Mouse (Mus musculus): Measurements from ENCODE around the gene Olfr1420.

- TF ChIP-seq MAFK (IDR thresholded peaks at IDR 0.05; ENCODE audit: insufficient replicate concordance, low read length) (no peak), POLR2A (IDR thresholded peaks at IDR 0.05; ENCODE audit: low read depth, low read length) (no peak), CTCF (conservative IDR thresholded peaks at IDR 0.05 in 1 of 2, IDR thresholded peaks at IDR 0.05 in 1 of 2; ENCODE audit: low read depth in 2 of 2, low read length in 2 of 2) (no peak), ZC3H11A (IDR thresholded peaks at IDR 0.05; ENCODE audit: low read depth, low read length) (no peak)
These were observed 26.3 kb downstream of the Olfr1420 start for GRCm38 (mm10) chr19:11912533-11913121.

Measured in CH12.LX (cell line).